Mouse (Mus musculus): ENCODE results near the gene Nudt2. TPM values are rescaled to one million over a fixed set of nuclear protein-coding genes. Genes with fewer than 3 reads are reported as not detected.

The Nudt2 gene
- polyA plus RNA-seq, 1 experiment from 2014 or later, result 46.4 TPM

DNA sequence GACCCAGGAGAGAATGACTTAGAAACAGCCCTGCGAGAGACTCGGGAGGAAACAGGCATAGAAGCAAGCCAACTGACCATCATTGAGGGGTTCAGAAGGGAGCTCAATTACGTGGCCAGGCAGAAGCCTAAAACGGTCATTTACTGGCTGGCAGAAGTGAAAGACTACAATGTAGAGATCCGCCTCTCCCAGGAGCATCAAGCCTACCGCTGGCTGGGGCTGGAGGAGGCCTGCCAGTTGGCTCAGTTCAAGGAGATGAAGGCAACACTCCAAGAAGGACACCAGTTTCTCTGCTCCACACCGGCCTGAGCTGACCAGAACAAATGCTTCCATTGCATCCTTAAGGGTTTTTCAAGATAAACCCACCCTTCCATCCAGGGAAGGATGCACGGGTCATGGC lies 15.3 kb downstream of the Nudt2 start:
- Histone ChIP-seq H3K4me3 (ENCODE audit: low read depth, low read length) (no peak overlapping the region), H3K27ac (ENCODE audit: low read depth, low read length) (no peak overlapping the region), H3K4me2 (no peak overlapping the region), H3K9ac (ENCODE audit: low read depth, low read length) (no peak overlapping the region), H3K36me3 (ENCODE audit: control insufficient read depth, insufficient read depth, low read length) (peaks cover 2% of the 10 kb centered on the region; the same call in 1 of the 2 replicates), H3K9me3 (replicated peaks; ENCODE audit: control insufficient read depth, low read length) (no peaks in the 10 kb centered on the region), H3K27me3 (ENCODE audit: control insufficient read depth, insufficient read depth, low read length) (no peaks in the 10 kb centered on the region), H3K4me1 (ENCODE audit: control insufficient read depth, insufficient read depth, low read length) (no peaks in the 10 kb centered on the region)
- no peak for ATAC-seq (replicated peaks; ENCODE audit: insufficient number of reproducible peaks, low FRiP score, low TSS enrichment)
- 80% methylated on average over 8 of the region's 8 CpGs for WGBS (ENCODE audit: insufficient replicate concordance)

DNA sequence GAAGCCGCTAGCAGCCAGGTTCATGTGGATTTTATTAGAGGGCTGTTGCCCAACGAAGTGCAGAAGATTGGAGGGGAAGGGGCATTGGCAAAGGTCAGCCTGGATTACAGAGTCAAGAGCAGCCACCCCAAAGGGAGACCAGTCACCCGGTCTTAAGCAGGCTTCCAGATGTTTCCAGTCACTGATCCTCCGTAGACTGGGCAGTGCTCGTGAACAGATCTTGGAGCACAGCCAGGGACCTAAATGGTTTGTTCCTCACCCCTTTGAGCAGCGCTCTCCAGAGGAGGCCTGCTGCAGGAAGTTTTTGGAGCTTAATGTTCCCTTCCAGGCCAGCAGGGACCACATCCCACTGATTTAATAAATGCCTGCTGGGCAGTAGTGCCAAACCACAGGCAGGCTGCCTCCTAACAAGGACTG lies 16.7 kb downstream of the Nudt2 start:
- WGBS (ENCODE audit: insufficient replicate concordance), result 55% methylated on average over 6 of the region's 6 CpGs
- Histone ChIP-seq H3K36me3 (ENCODE audit: control insufficient read depth, insufficient read depth, low read length) (peaks cover 2% of the 10 kb centered on the region; the same call in 1 of the 2 replicates), H3K27ac (ENCODE audit: low read depth, low read length) (no peak overlapping the region), H3K4me1 (ENCODE audit: control insufficient read depth, insufficient read depth, low read length) (no peaks in the 10 kb centered on the region), H3K9ac (ENCODE audit: low read depth, low read length) (no peak overlapping the region), H3K4me3 (ENCODE audit: low read depth, low read length) (no peak overlapping the region), H3K4me2 (no peak overlapping the region), H3K9me3 (replicated peaks; ENCODE audit: control insufficient read depth, low read length) (no peaks in the 10 kb centered on the region), H3K27me3 (ENCODE audit: control insufficient read depth, insufficient read depth, low read length) (no peaks in the 10 kb centered on the region)
- ATAC-seq (replicated peaks; ENCODE audit: insufficient number of reproducible peaks, low FRiP score, low TSS enrichment), result no peak

GRCm38 (mm10) chr4:41492951-41493350 lies 28.0 kb downstream of the Nudt2 start:
- no peak for ATAC-seq (replicated peaks; ENCODE audit: insufficient number of reproducible peaks, low FRiP score, low TSS enrichment)
- Histone ChIP-seq H3K4me1 (ENCODE audit: control insufficient read depth, insufficient read depth, low read length) (peaks cover 4% of the 10 kb centered on the region; the same call in 1 of the 2 replicates), H3K9me3 (replicated peaks; ENCODE audit: control insufficient read depth, low read length) (no peaks in the 10 kb centered on the region), H3K27me3 (ENCODE audit: control insufficient read depth, insufficient read depth, low read length) (peaks cover 31% of the 10 kb centered on the region), H3K36me3 (ENCODE audit: control insufficient read depth, insufficient read depth, low read length) (no peaks in the 10 kb centered on the region), H3K4me3 (ENCODE audit: low read depth, low read length) (no peak overlapping the region), H3K9ac (ENCODE audit: low read depth, low read length) (no peak overlapping the region), H3K4me2 (no peak overlapping the region), H3K27ac (ENCODE audit: low read depth, low read length) (no peak overlapping the region)
- WGBS (ENCODE audit: insufficient replicate concordance), result 76% methylated on average over 7 of the region's 7 CpGs

GRCm38 (mm10) chr4:41493464-41494116 lies 28.6 kb downstream of the Nudt2 start:
- Histone ChIP-seq H3K27me3 (ENCODE audit: control insufficient read depth, insufficient read depth, low read length) (peaks cover 37% of the 10 kb centered on the region), H3K9me3 (replicated peaks; ENCODE audit: control insufficient read depth, low read length) (no peaks in the 10 kb centered on the region)

GRCm38 (mm10) chr4:41494378-41494777 lies 29.4 kb downstream of the Nudt2 start:
- H3K4me1 ChIP-seq (ENCODE audit: control insufficient read depth, insufficient read depth, low read length), result peaks cover 16% of the 10 kb centered on the region; the same call in 1 of the 2 replicates
- H3K9ac ChIP-seq (ENCODE audit: low read depth, low read length), result no peak overlapping the region
- WGBS (ENCODE audit: insufficient replicate concordance), result 38% methylated on average over 3 of the region's 3 CpGs
- no peak overlapping the region for H3K27ac ChIP-seq (ENCODE audit: low read depth, low read length)
- peaks cover 42% of the 10 kb centered on the region for H3K27me3 ChIP-seq (ENCODE audit: control insufficient read depth, insufficient read depth, low read length)
- no peaks in the 10 kb centered on the region for H3K9me3 ChIP-seq (replicated peaks; ENCODE audit: control insufficient read depth, low read length)
- no peaks in the 10 kb centered on the region for H3K36me3 ChIP-seq (ENCODE audit: control insufficient read depth, insufficient read depth, low read length)
- no peak overlapping the region for H3K4me3 ChIP-seq (ENCODE audit: low read depth, low read length)
- H3K4me2 ChIP-seq, result no peak overlapping the region
- ATAC-seq (replicated peaks; ENCODE audit: insufficient number of reproducible peaks, low FRiP score, low TSS enrichment), result no peak

More at GRCm38 (mm10) chr4:41493464-41494116, 28.6 kb downstream of the Nudt2 start:
- no peak overlapping the region for H3K4me3 ChIP-seq (ENCODE audit: low read depth, low read length)
- no peak overlapping the region for H3K9ac ChIP-seq (ENCODE audit: low read depth, low read length)
- H3K27ac ChIP-seq (ENCODE audit: low read depth, low read length), result no peak overlapping the region
- peaks cover 9% of the 10 kb centered on the region; the same call in 1 of the 2 replicates for H3K4me1 ChIP-seq (ENCODE audit: control insufficient read depth, insufficient read depth, low read length)
- 82% methylated on average over 3 of the region's 3 CpGs for WGBS (ENCODE audit: insufficient replicate concordance)
- ATAC-seq (replicated peaks; ENCODE audit: insufficient number of reproducible peaks, low FRiP score, low TSS enrichment), result no peak
- H3K4me2 ChIP-seq, result no peak overlapping the region
- no peaks in the 10 kb centered on the region for H3K36me3 ChIP-seq (ENCODE audit: control insufficient read depth, insufficient read depth, low read length)

DNA sequence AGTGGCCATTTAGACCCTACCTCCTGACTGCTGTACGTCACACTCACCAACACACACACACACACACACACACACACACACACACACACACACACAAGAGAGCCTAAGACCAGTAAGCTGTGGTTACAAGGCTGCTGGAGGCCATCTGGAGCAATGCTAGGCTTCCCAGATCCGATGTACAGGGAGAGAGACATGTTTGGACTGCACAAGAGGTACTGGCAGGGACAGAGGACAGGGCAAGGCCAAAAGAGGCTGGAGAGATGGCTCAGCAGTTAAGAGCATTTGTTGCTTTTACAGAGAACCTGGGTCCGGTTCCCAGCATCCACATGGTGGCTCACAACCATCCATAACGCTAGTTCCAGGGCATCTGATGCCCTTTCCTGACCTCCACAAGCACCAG lies 30.1 kb downstream of the Nudt2 start:
- 57% methylated on average over 4 of the region's 4 CpGs for WGBS (ENCODE audit: insufficient replicate concordance)
- H3K4me3 ChIP-seq (ENCODE audit: low read depth, low read length), result no peak overlapping the region
- H3K4me2 ChIP-seq, result no peak overlapping the region
- no peak overlapping the region for H3K9ac ChIP-seq (ENCODE audit: low read depth, low read length)
- H3K27me3 ChIP-seq (ENCODE audit: control insufficient read depth, insufficient read depth, low read length), result peaks cover 49% of the 10 kb centered on the region
- ATAC-seq (replicated peaks; ENCODE audit: insufficient number of reproducible peaks, low FRiP score, low TSS enrichment), result no peak
- no peaks in the 10 kb centered on the region for H3K36me3 ChIP-seq (ENCODE audit: control insufficient read depth, insufficient read depth, low read length)
- no peaks in the 10 kb centered on the region for H3K9me3 ChIP-seq (replicated peaks; ENCODE audit: control insufficient read depth, low read length)
- peaks cover 16% of the 10 kb centered on the region; the same call in 1 of the 2 replicates for H3K4me1 ChIP-seq (ENCODE audit: control insufficient read depth, insufficient read depth, low read length)
- no peak overlapping the region for H3K27ac ChIP-seq (ENCODE audit: low read depth, low read length)

DNA sequence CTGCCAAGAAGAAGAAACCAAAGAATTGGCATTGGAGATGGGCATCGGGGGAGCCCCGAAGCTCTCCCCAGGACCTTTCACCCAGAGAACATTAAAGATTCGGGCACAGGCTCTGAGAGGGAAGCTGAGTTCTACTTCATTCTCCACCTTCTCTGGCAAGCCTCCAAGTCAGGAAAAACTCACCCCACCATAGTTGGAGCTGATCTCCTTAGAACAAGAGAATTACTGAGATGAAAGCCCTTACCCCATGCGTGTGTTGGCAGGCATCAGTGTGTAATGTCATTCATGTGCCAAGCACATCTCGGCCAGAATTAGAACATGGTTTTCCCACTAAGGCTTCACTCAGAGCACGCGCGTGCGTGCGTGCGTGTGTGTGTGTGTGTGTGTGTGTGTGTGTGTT lies 30.9 kb downstream of the Nudt2 start:
- no peak for ATAC-seq (replicated peaks; ENCODE audit: insufficient number of reproducible peaks, low FRiP score, low TSS enrichment)

GRCm38 (mm10) chr4:41497046-41497445 lies 32.1 kb downstream of the Nudt2 start:
- 54% methylated on average over 5 of the region's 5 CpGs for WGBS (ENCODE audit: insufficient replicate concordance)
- Histone ChIP-seq H3K36me3 (ENCODE audit: control insufficient read depth, insufficient read depth, low read length) (no peaks in the 10 kb centered on the region), H3K27ac (ENCODE audit: low read depth, low read length) (no peak overlapping the region), H3K4me1 (ENCODE audit: control insufficient read depth, insufficient read depth, low read length) (peaks cover 17% of the 10 kb centered on the region), H3K27me3 (ENCODE audit: control insufficient read depth, insufficient read depth, low read length) (peaks cover 69% of the 10 kb centered on the region), H3K9me3 (replicated peaks; ENCODE audit: control insufficient read depth, low read length) (no peaks in the 10 kb centered on the region), H3K4me2 (no peak overlapping the region), H3K9ac (ENCODE audit: low read depth, low read length) (no peak overlapping the region), H3K4me3 (ENCODE audit: low read depth, low read length) (no peak overlapping the region)
- no peak for ATAC-seq (replicated peaks; ENCODE audit: insufficient number of reproducible peaks, low FRiP score, low TSS enrichment)

More for the DNA sequence above, 30.9 kb downstream of the Nudt2 start:
- H3K4me3 ChIP-seq (ENCODE audit: low read depth, low read length), result no peak overlapping the region
- no peak overlapping the region for H3K4me2 ChIP-seq
- no peaks in the 10 kb centered on the region for H3K36me3 ChIP-seq (ENCODE audit: control insufficient read depth, insufficient read depth, low read length)
- no peak overlapping the region for H3K27ac ChIP-seq (ENCODE audit: low read depth, low read length)
- peaks cover 57% of the 10 kb centered on the region for H3K27me3 ChIP-seq (ENCODE audit: control insufficient read depth, insufficient read depth, low read length)
- WGBS (ENCODE audit: insufficient replicate concordance), result 86% methylated on average over 11 of the region's 11 CpGs
- peaks cover 16% of the 10 kb centered on the region; the same call in 1 of the 2 replicates for H3K4me1 ChIP-seq (ENCODE audit: control insufficient read depth, insufficient read depth, low read length)
- no peaks in the 10 kb centered on the region for H3K9me3 ChIP-seq (replicated peaks; ENCODE audit: control insufficient read depth, low read length)
- H3K9ac ChIP-seq (ENCODE audit: low read depth, low read length), result no peak overlapping the region

GRCm38 (mm10) chr4:41497579-41497978 lies 32.6 kb downstream of the Nudt2 start:
- no peak for ATAC-seq (replicated peaks; ENCODE audit: insufficient number of reproducible peaks, low FRiP score, low TSS enrichment)
- H3K27me3 ChIP-seq (ENCODE audit: control insufficient read depth, insufficient read depth, low read length), result peaks cover 72% of the 10 kb centered on the region
- H3K9me3 ChIP-seq (replicated peaks; ENCODE audit: control insufficient read depth, low read length), result no peaks in the 10 kb centered on the region
- H3K36me3 ChIP-seq (ENCODE audit: control insufficient read depth, insufficient read depth, low read length), result no peaks in the 10 kb centered on the region
- peak overlapping the region; percentile 34; the same call in 1 of the 2 replicates for H3K9ac ChIP-seq (ENCODE audit: low read depth, low read length)
- no peak overlapping the region for H3K27ac ChIP-seq (ENCODE audit: low read depth, low read length)
- H3K4me1 ChIP-seq (ENCODE audit: control insufficient read depth, insufficient read depth, low read length), result peaks cover 22% of the 10 kb centered on the region
- peak overlapping the region; percentile 43 for H3K4me3 ChIP-seq (ENCODE audit: low read depth, low read length)
- WGBS (ENCODE audit: insufficient replicate concordance), result under 1% methylated on average over 34 of the region's 34 CpGs
- H3K4me2 ChIP-seq, result peak overlapping the region; percentile 72
